Comparison of ENCODE assay signal across 8 mouse cellular contexts in the genomic region with DNA sequence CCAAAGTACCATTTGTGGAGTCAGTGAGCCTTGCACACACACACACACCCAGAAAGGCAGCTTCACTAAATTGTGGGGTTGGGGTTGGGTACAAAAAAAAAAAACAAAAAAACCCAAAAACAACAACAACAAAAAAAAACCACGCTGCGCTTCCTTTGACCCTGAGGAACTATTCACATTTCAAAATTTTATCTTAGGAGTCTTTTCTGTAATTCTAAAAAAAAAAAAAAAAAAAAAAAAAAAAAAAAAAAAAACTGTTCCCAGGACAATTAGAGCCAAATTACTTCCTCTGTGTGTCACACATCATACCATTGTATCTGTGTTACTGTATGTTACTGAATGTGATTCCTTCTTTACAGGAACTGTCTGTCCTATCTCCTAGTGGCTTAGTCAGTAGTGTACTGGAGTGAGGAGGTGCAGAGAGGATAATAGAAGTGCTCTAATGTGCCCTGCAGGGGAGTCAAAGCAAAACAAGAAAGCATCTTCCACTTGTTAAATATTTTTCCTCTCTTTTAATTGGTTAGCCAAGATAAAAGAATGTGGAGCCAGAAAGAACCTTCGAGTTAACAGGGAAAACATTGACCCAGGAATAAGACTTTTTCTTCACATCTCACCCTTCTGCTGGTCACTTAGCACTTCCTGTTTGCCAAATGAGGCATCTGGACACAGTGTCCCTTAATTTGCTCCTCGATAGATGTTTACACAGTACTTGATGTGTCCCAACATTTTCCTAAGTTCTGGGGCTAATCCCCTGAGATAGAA. TPM values are rescaled to one million over a fixed set of nuclear protein-coding genes. Genes with fewer than 3 reads are reported as not detected.
DNase-seq lines count a peak whose midpoint lies in the region; ATAC-seq and TF ChIP-seq lines count a peak whose summit lies in the region.

No protein-coding gene starts in this region.

- no peaks in the 10 kb centered on the region for H3K27me3 ChIP-seq in lung, embryonic 14.5 days (ENCODE audit: insufficient read depth, low read length)
- no peaks in the 10 kb centered on the region for H3K27me3 ChIP-seq in hindbrain, embryonic 16.5 days (replicated peaks; ENCODE audit: control insufficient read depth, insufficient read depth, low read length)
- H3K27me3 ChIP-seq in midbrain, embryonic 12.5 days, result no peaks in the 10 kb centered on the region

- H3K27ac ChIP-seq in lung, embryonic 14.5 days (ENCODE audit: low read depth), result peak overlapping the region; percentile 99
- H3K27ac ChIP-seq in cortical plate, adult 2 months (ENCODE audit: insufficient read depth, low read length), result peak overlapping the region; percentile 91
- peak overlapping the region; percentile 99 for H3K27ac ChIP-seq in hindbrain, embryonic 16.5 days (ENCODE audit: low read depth, low read length)
- H3K27ac ChIP-seq in midbrain, embryonic 12.5 days (replicated peaks), result peak overlapping the region; percentile 100

- H3K36me3 ChIP-seq in lung, embryonic 14.5 days (ENCODE audit: insufficient read depth), result no peaks in the 10 kb centered on the region
- H3K36me3 ChIP-seq in hindbrain, embryonic 16.5 days (ENCODE audit: control insufficient read depth, insufficient read depth, low read length), result no peaks in the 10 kb centered on the region; the same call in 1 of the 2 replicates
- peaks cover 7% of the 10 kb centered on the region for H3K36me3 ChIP-seq in midbrain, embryonic 12.5 days

- H3K4me2 ChIP-seq in lung, embryonic 14.5 days, result peak overlapping the region; percentile 78
- peak overlapping the region; percentile 74 for H3K4me2 ChIP-seq in hindbrain, embryonic 16.5 days (ENCODE audit: low read length)
- H3K4me2 ChIP-seq in midbrain, embryonic 12.5 days (replicated peaks), result peak overlapping the region; percentile 69

- no peak for TF ChIP-seq POLR2A in cortical plate, adult 2 months (IDR thresholded peaks at IDR 0.05; ENCODE audit: extremely low read depth, insufficient read depth, low read length)

- DNase-seq in lung, embryonic 14.5 days, result no peak
- no peak for DNase-seq in lung, postnatal 4 days
- DNase-seq in urinary bladder, adult 2 months (ENCODE audit: low spot score), result no peak
- DNase-seq in thymus, postnatal 4 days, result no peak
- DNase-seq in frontal cortex, adult 2 months (ENCODE audit: extremely low spot score in 1 of 2, low spot score in 1 of 2), result no peak

- no peak for ATAC-seq in lung, embryonic 14.5 days (ENCODE audit: insufficient read depth)
- no peak for ATAC-seq in hindbrain, embryonic 16.5 days
- no peak for ATAC-seq in midbrain, embryonic 12.5 days (ENCODE audit: low FRiP score, low read depth)

- no peaks in the 10 kb centered on the region for H3K9me3 ChIP-seq in lung, embryonic 14.5 days (ENCODE audit: low read depth, low read length)
- no peaks in the 10 kb centered on the region for H3K9me3 ChIP-seq in hindbrain, embryonic 16.5 days (ENCODE audit: control insufficient read depth, low read length)
- H3K9me3 ChIP-seq in midbrain, embryonic 12.5 days, result no peaks in the 10 kb centered on the region

- peak overlapping the region; percentile 98 for H3K4me3 ChIP-seq in lung, embryonic 14.5 days (ENCODE audit: low read depth, low read length)
- peak overlapping the region; percentile 94 for H3K4me3 ChIP-seq in cortical plate, adult 2 months (ENCODE audit: insufficient read depth, low read length)
- peak overlapping the region; percentile 100 for H3K4me3 ChIP-seq in hindbrain, embryonic 16.5 days (ENCODE audit: low read length)
- peak overlapping the region; percentile 84 for H3K4me3 ChIP-seq in midbrain, embryonic 12.5 days

- H3K4me1 ChIP-seq in lung, embryonic 14.5 days (ENCODE audit: insufficient read depth), result peaks cover 18% of the 10 kb centered on the region
- H3K4me1 ChIP-seq in cortical plate, adult 2 months (ENCODE audit: control insufficient read depth, insufficient read depth, low read length), result peaks cover 8% of the 10 kb centered on the region; the same call in 1 of the 2 replicates
- H3K4me1 ChIP-seq in hindbrain, embryonic 16.5 days (ENCODE audit: control insufficient read depth, insufficient read depth, low read depth, low read length), result peaks cover 18% of the 10 kb centered on the region
- H3K4me1 ChIP-seq in midbrain, embryonic 12.5 days, result peaks cover 20% of the 10 kb centered on the region

- peak overlapping the region; percentile 98 for H3K9ac ChIP-seq in lung, embryonic 14.5 days
- H3K9ac ChIP-seq in hindbrain, embryonic 16.5 days (ENCODE audit: low read depth, low read length), result peak overlapping the region; percentile 99
- peak overlapping the region; percentile 95 for H3K9ac ChIP-seq in midbrain, embryonic 12.5 days (replicated peaks)

- WGBS in lung, embryonic 14.5 days, result 9% methylated on average over 4 of the region's 4 CpGs
- 28% methylated on average over 4 of the region's 4 CpGs for WGBS in hindbrain, embryonic 16.5 days
- 34% methylated on average over 4 of the region's 4 CpGs for WGBS in midbrain, embryonic 12.5 days

- no peak for TF ChIP-seq CTCF in lung, embryonic 14.5 days (IDR thresholded peaks at IDR 0.05; ENCODE audit: low read depth)
- no peak for TF ChIP-seq CTCF in cortical plate, adult 2 months (IDR thresholded peaks at IDR 0.05; ENCODE audit: extremely low read depth, insufficient read depth, low read length)

RNA-seq across cellular contexts. Expression of gene Lrrc58, which starts 1.5 kb away (rescaled TPM):
- polyA plus RNA-seq in lung, embryonic 14.5 days (2014; fragmentation: Nextera tagmentation; extraction: Ambion mirVana), result 73.9 and 78.4 TPM in 2 replicates
- polyA plus RNA-seq in cortical plate, adult 2 months (2012; rRNA removed), result 37.7 and 40.7 TPM in 2 replicates
- 45.3 and 48.1 TPM in 2 replicates for polyA plus RNA-seq in hindbrain, embryonic 16.5 days (2015; fragmentation: Nextera tagmentation; extraction: Ambion mirVana)
- 53.8 and 59.2 TPM in 2 replicates for polyA plus RNA-seq in midbrain, embryonic 12.5 days (2016; fragmentation: Nextera tagmentation; extraction: Ambion mirVana)
- 26.5 and 33.0 TPM in 2 replicates for polyA plus RNA-seq in urinary bladder, adult 2 months (2012; rRNA removed)
- polyA plus RNA-seq in frontal cortex, adult 2 months (2012; rRNA removed), result 42.9 and 45.9 TPM in 2 replicates

RNA-seq across cellular contexts. Expression of gene Gm36028, which starts 8.7 kb away (rescaled TPM):
- polyA plus RNA-seq in lung, embryonic 14.5 days (2014; fragmentation: Nextera tagmentation; extraction: Ambion mirVana), result 0.38 and 0.46 TPM in 2 replicates
- 0.44 and 0.54 TPM in 2 replicates for polyA plus RNA-seq in cortical plate, adult 2 months (2012; rRNA removed)
- polyA plus RNA-seq in hindbrain, embryonic 16.5 days (2015; fragmentation: Nextera tagmentation; extraction: Ambion mirVana), result 0.19 TPM in 1 of 2 replicates, not detected in the other
- 0.27 and 0.63 TPM in 2 replicates for polyA plus RNA-seq in midbrain, embryonic 12.5 days (2016; fragmentation: Nextera tagmentation; extraction: Ambion mirVana)
- 0.12 and 0.15 TPM in 2 replicates for polyA plus RNA-seq in urinary bladder, adult 2 months (2012; rRNA removed)
- 0.36 and 0.38 TPM in 2 replicates for polyA plus RNA-seq in frontal cortex, adult 2 months (2012; rRNA removed)

RNA-seq across cellular contexts. Expression of gene Gpr156, which starts 46.6 kb away (rescaled TPM):
- polyA plus RNA-seq in lung, embryonic 14.5 days (2014; fragmentation: Nextera tagmentation; extraction: Ambion mirVana), result 0.58 and 1.4 TPM in 2 replicates
- 0.75 and 0.81 TPM in 2 replicates for polyA plus RNA-seq in cortical plate, adult 2 months (2012; rRNA removed)
- polyA plus RNA-seq in hindbrain, embryonic 16.5 days (2015; fragmentation: Nextera tagmentation; extraction: Ambion mirVana), result 3.2 and 3.9 TPM in 2 replicates
- 6.8 and 7.7 TPM in 2 replicates for polyA plus RNA-seq in midbrain, embryonic 12.5 days (2016; fragmentation: Nextera tagmentation; extraction: Ambion mirVana)
- 0.19 TPM in 2 replicates for polyA plus RNA-seq in urinary bladder, adult 2 months (2012; rRNA removed)
- 1.0 TPM in 2 replicates for polyA plus RNA-seq in frontal cortex, adult 2 months (2012; rRNA removed)
